Mouse (Mus musculus): ENCODE data around the gene Prickle2. TPM values are rescaled to one million over a fixed set of nuclear protein-coding genes. Genes with fewer than 3 reads are reported as not detected.
A peak's percentile ranks its signal among the peaks of the same experiment; 100 is the strongest.

Gene Prickle2
- total RNA-seq, 2 experiments from 2014 or later, result 196 to 215 TPM

DNA sequence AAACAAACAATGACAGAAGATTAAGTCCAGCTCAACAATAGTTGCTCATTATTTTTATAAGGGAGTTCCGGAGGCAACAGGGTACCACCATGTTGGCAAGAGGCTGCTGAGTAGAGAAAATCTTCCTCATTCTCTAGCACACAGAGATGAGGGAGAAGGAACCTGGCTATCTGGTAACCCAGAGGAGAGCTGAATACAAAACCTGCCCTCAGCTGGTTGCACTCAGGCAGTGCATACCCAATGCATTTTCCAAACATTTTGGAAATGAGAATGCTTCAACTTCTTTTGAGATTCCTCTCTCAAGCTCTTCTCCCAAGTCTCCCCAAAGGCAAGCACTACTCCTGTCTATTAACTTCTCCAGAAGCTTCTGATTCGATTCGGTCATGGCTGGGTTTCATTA is 36.3 kb downstream of the Prickle2 start:
- no peak for DNase-seq (ENCODE audit: low spot score in 2 of 2)

DNA sequence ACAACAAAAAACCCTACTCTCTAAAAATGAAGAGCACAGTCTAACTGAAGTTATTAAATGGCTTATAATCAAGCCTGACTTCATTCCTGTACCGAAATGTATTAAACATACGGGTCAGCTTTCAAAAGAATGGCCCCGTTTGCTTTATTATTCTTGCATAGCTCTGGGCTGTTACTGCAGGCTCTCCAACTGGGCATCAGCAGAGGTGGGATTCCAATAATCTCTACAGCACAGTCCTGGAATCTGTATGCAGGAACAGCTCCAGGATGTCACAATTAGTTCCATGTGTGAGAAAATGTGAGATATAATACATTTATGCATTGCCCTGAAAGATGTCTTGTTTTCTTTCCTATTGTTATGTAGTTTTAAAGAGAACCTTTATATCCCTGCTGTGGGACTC is 38.4 kb downstream of the Prickle2 start:
- no peak for DNase-seq (ENCODE audit: low spot score in 2 of 2)

DNA sequence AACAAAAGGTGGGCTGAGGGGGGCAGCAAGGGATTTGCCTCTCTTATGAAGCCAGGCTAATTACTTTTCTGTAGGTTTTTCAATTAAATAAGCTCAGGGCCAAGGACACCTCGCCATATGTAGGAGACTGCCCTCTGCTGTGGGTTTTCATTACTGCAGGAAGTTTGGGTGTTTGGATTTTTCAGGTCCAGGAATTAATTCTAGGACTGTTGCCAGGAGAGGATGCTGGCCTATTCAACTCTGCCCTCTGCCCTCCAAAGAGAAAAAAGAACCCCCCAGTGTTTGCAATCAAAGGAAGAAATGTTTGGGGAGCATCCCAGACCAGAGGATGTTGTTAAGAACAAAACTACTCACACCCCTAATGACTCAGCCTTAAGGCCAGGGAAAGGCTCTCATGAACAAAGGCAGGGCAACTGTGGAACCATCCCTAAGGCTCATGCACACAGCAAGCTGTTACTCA is 40.4 kb downstream of the Prickle2 start:
- DNase-seq (ENCODE audit: low spot score in 2 of 2), result peak; percentile 65 to 94

DNA sequence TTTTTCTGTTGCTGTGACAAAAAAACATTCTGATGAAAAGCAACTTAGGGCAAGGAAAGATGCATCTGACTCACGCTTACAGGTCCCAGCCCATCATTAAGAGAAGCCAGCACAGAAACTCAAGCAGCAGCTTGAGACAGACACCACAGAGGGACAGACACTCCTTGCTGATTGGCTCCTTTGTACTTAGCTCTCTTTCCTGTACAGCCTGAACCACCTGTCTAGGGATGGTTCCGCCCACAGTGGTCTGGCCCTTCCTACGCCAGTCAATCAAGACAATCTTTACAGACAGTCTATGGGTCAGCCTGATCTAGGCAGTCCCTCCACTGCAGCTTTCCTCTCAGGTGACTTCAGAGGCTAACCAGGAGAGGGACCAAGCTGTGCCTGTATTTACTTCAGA is 42.1 kb downstream of the Prickle2 start:
- DNase-seq (ENCODE audit: low spot score in 2 of 2), result peak in 1 of 2 experiments; percentile 45

GRCm38 (mm10) chr6:92663433-92663832 is 42.5 kb downstream of the Prickle2 start:
- DNase-seq (ENCODE audit: low spot score in 2 of 2), result peak in 1 of 2 experiments; percentile 64

DNA sequence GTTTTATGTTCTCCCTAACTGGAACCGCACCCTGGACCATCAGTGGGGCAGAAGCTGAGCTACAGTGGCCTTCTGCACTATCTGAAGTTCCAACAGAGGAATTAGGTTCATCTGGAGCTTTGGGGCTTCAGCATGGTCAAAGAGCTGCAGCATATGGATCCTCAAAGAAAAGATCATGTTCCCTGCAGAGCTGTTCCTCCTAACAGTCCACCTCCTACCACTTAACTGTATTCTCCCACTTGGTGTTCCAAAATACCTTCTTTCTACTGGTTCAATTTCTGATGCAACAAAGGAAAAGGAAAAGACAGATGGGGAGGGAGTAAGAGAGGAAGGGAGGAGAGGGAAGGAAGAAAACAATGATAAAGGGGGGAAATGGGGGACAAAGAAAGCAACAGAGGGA is 56.9 kb downstream of the Prickle2 start:
- no peak for DNase-seq (ENCODE audit: low spot score in 2 of 2)

GRCm38 (mm10) chr6:92648571-92648970 is 57.4 kb downstream of the Prickle2 start:
- DNase-seq (ENCODE audit: low spot score in 2 of 2), result no peak

DNA sequence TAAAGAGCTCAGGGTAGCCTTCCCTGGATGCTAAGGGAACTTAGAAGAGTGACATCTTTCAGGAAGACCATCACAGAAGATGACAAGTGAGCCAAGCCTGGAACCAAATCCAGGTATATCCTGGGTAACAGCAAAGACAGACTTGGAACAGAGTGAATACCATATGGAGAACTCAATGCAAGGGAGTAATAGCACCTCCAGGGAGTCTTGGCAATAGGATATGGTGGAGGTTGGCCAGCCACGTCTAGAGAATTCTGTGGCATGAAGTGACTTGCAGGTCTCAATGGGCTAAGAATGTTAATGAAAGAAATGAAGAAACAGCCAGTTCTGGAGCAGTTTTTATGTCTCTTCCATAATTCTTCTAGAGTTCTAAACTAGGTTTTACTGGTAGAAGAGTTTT is 63.0 kb downstream of the Prickle2 start:
- no peak for DNase-seq (ENCODE audit: low spot score in 2 of 2)

DNA sequence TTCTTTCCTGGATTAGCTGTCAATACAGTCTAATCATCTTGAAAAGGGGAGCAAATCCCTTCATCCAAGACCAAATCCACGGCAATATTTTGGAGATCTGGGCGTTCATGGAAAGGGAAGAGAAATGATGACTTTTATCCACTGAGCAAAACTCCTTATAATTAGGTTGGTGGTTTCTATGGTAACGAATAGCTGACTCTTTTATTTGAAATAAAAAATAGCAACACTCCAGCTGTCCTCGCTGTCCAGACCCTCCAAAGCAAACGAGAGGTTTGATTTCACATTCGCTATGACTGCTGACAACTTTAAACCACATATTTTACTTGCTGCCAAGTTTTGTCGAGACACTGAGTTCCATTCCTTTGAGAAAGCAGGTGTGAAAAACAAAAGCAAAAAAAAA is 64.0 kb downstream of the Prickle2 start:
- peak in 1 of 2 experiments; percentile 67 for DNase-seq (ENCODE audit: low spot score in 2 of 2)

- DNase-seq (ENCODE audit: low spot score in 2 of 2), result no peak
Observed at GRCm38 (mm10) chr6:92640896-92641295, 65.1 kb downstream of the Prickle2 start.

DNA sequence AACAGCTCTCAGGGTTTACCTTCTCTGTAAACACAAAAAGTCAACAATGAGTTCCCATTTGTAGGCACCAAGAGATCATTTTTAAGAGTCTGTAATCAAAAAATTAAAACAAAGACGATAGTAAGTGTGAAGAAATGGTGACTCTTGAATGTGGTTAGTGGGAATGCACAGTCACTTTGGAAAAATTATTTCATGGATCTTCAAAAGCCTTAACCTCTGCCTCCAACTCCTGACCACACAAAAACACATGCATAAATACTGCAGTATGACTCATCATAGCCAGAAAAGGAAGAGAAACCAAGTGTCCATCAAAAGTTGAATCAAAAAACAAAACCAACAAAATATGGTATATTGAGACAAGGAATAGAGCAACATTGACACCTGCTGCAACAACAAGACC is 69.5 kb downstream of the Prickle2 start:
- DNase-seq (ENCODE audit: low spot score in 2 of 2), result no peak

GRCm38 (mm10) chr6:92634876-92635468 is 71.0 kb downstream of the Prickle2 start:
- DNase-seq (ENCODE audit: low spot score in 2 of 2), result no peak

GRCm38 (mm10) chr6:92630991-92631390 is 75.0 kb downstream of the Prickle2 start:
- no peak for DNase-seq (ENCODE audit: low spot score in 2 of 2)

DNA sequence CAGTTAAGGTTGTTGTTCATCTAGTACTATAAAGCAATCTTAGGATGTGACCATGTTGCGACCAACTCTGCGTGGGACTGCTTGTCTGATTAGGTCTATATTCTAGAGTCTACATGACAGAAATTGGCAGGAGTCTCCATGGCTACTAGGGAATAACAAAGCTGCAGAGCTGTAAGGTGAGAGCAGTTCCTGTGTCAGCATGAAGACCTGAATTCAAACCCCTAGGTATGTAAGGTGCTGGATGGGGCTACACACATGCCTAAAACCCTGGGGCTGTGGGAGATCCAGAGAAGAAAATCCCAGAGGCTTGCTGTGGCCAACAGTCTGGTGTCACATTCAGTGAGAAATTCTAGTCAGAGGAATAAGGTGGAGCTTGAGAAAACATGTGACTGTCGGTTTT is 78.2 kb downstream of the Prickle2 start:
- no peak for DNase-seq (ENCODE audit: low spot score in 2 of 2)

DNA sequence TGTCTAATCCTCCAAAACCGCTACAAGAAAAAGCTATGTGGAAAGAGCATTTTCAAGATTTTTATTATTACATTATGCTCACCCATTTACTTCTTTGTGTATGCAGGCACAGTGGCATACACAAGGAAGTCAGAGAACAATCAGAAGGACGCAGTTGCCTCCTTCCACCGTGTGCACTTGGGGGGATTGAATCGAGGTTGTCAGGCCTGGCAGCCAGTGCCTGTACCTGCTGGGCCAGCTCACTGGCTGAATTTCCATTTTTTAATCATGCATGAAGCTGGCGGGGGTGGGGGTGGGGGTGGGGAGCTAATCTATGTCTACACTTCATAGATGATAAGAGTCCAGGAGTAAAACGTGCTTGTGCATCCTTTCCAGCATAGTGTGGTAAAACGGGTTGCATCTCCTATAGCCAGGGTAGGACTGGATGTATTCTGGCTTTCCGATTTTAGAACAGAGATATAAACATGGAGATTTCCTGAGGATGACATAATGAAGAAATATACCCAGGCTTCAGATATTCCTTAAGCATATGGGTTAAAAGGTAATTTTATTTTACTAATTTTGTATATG is 78.8 kb downstream of the Prickle2 start:
- no peak for DNase-seq (ENCODE audit: low spot score in 2 of 2)

DNA sequence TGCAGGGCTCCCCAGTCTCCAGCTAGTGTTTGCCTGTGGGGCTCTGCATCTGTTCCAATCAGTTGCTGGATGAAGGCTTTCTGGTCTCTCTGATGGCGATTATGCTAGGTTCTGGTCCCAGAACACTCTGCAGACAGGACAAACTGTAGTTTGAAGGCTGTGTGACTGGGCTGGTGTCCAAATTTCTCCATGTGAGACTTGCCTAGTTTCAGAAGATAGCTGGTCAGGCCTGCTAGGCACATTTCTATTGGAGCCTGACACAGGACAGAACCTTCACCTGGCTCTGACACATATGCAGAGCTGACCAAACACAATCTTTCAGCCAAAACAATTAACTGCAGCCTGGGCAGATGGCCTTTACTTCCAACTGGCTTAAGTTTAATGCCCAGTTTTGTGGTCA is 80.0 kb downstream of the Prickle2 start:
- DNase-seq (ENCODE audit: low spot score in 2 of 2), result no peak

DNA sequence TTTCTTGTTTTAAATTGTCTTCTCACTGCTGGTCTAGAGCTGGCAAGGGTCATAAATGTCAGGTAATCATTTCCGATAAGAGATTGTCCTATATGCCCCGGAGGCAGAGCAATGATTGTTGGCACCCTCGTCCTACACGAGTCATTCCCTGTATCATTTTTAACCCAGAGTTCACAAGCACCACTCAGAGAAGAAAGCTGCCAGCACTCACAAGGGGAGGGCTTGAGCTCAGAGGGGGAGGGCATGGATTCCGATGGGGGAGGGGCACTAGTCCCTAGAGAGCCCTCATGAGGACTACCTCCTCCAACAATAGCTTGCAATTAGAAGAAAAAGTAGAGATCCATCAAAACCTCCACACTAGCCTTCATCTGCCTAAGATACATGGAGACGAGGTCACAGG is 81.6 kb downstream of the Prickle2 start:
- DNase-seq (ENCODE audit: low spot score in 2 of 2), result no peak

GRCm38 (mm10) chr6:92617183-92617582 is 88.8 kb downstream of the Prickle2 start:
- DNase-seq (ENCODE audit: low spot score in 2 of 2), result no peak

DNA sequence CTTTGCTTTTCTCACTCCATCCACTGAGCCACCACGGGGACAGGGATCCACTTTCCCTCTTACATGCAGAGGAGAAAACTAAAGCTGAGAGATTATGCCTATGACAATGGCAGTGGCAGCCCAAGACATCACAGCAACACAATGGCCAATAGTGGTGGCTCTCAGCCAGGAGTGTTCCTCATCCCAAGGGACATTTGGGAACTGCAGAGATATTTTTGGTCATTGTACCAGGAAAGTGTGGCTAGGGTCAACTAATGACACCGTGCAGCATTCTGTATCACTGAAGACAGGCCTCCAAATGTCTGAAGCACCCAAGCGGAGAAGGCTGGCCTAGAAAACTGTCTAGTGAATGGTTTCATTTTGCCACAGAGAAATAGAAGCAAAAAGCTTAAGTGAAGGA is 91.2 kb downstream of the Prickle2 start:
- DNase-seq (ENCODE audit: low spot score in 2 of 2), result no peak

DNA sequence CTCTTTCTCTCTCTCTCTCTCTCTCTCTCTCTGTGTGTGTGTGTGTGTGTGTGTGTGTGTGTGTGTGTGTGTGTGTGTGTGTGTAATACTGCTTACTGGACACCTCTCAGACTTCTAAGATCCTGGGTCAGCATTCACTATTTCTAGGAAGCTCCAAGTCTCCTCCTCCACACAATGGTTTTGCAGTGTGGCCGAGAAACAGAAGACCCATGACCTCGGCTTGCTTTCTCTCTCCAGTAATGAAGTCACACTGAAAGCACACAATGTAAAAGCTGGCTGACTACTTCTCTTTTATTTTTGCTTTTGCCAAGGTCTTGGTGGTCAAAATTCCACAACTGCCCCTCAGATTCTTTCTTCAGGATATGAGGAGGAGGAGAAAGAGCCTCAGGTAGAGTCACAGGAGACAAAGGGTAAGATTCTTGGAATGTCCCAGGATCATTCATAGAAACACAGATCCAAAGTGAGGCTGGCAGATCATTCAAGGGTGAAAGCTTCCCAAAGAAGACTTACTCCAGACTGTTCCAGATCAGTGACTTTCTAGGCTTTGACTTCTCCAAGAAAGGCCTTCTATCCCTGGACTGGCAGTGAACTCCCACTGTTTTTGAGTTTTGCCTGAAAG is 93.7 kb downstream of the Prickle2 start:
- DNase-seq (ENCODE audit: low spot score in 2 of 2), result no peak

DNA sequence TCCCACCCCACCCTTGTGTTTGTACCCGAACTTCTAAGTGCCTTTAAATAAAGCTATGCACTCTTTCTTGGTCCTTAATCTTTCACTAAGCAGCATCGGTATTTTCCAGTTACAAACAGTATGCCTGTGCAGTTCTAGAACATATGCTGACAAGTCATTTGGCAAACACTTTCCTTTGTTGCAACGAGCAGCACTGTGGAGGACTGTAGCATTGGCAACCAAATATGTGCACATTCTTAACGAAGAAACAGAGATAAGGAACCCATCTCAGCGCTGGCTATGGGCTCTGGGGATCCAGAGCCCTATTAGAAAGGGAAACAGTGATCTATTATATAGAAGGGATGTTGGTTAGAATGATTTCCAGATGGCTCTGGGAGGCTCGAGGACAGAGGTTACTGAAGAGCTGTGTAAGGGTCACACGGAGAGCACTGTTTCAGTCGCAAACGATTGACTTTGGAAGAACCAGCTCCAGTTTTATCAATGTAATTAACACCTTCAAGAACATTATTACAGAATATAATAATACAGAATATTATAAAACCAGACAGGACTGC is 96.2 kb downstream of the Prickle2 start:
- DNase-seq (ENCODE audit: low spot score in 2 of 2), result peak; percentile 51 to 78

DNA sequence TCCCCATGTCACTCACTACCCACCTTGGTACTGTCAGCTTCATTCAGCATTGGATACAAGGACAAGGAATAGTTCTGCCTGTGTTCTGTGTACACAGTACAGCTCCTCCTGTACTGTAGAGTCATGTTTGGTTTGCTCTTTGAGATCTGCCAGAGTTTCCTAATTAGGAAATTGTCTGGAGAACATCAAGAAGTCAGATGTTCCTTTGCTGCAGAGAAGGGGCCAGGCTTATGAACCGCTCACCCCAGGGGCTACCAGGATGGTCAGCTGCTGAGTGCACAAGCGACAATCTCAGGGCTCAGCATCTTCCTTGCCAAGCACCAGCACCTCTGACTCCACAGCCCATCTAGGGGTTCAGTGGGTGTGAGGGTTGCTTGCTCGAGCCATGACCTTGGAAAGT is 96.9 kb downstream of the Prickle2 start:
- DNase-seq (ENCODE audit: low spot score in 2 of 2), result no peak

GRCm38 (mm10) chr6:92605156-92605555 is 100.8 kb downstream of the Prickle2 start:
- DNase-seq (ENCODE audit: low spot score in 2 of 2), result peak; percentile 50 to 80
